Mouse (Mus musculus): ENCODE data around the gene Crtac1.

- TF ChIP-seq CTCF (IDR thresholded peaks at IDR 0.05; ENCODE audit: low read depth) (no peak), EP300 (IDR thresholded peaks at IDR 0.05; ENCODE audit: low read depth) (no peak)
Observed at GRCm38 (mm10) chr19:42461851-42462250, 30.3 kb upstream of the Crtac1 start.
